Mouse (Mus musculus): ENCODE measurements around the gene Abca1.

Abca1 gene

GRCm38 (mm10) chr4:53121516-53122227 is 38.0 kb downstream of the Abca1 start:
- DNase-seq (ENCODE audit: low read depth, low spot score): no peak

- DNase-seq (ENCODE audit: low read depth, low spot score): no peak
Measured at GRCm38 (mm10) chr4:53121084-53121483, 38.6 kb downstream of the Abca1 start.

- no peak for DNase-seq (ENCODE audit: low read depth, low spot score)
Measured at GRCm38 (mm10) chr4:53120038-53120685, 39.5 kb downstream of the Abca1 start.

DNA sequence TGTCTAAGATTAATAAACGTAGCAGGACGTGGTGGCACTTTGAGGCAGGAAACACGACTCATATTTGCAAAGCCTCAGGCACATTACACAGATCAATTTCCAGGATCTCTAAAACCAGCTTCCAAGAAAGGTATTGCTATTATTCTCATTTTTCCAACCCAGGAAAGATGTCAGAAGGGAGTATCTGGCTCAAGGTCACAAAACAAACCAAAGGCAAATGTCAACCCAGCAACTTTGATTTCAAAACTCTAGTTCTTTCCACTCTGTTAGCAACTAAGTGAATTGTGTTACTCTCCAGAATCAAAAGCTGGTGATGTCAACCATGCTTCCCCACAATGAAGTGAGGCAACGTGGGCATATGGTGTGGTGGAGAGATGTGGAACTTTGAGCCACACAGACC is 41.1 kb downstream of the Abca1 start:
- no peak for DNase-seq (ENCODE audit: low read depth, low spot score)

DNA sequence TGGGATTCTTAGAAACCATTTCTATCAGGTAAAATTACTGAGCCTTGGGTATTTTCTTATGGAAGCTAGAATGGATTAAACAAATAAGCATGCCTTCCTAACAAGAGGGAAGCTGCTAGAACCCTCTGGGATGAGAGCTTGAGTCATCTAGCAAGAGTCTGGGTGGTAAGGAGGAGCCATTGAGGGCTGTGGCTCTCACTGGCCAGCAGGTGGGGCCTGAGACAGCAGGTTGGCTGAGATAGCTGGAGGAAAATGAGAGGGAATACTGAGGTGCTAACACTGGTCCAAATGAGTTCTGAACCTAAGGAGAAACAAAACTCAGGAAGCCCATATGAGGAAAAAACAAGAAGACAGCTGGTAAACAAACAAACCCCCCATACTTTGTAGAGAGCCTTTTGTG is 42.1 kb downstream of the Abca1 start:
- no peak for DNase-seq (ENCODE audit: low read depth, low spot score)

DNA sequence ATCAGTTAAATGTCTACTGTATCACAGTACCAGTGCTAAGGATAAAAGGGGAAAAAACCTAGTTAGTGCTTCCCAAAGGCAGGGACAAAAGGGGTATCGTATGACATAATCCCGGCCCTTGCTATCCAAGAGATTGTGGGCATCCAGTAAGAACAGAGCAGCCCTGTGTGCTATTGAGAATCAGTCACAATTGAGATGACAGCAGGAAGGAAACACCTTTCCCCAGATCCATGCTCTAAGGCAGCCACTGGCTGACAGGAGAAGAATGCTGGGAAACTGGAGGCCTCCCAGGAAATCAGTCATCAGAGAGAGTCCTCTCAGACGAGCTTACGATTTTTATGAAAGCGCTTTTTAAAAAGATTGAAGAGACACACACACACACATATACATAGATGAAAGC is 42.6 kb downstream of the Abca1 start:
- DNase-seq (ENCODE audit: low read depth, low spot score): no peak

DNA sequence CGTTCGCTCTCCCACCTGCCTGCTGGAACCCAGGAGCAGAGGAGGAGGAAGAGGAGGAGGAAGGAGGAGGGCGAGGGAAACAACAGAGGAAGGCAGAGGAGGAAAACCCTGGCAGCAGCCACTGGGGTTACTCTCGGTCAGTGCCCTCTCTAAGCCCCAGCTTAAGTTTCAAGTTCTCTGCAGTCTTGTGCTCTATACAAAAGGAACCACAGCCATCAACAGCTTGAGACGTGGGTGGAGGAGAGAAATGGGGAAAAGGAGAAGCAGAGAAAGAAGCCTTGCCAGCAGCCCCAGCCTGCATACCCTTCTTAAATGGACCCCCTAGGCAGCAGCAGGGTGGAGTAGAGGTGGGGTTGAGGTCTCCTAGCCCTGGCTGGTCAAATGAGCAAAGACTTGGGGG is 43.8 kb downstream of the Abca1 start:
- DNase-seq (ENCODE audit: low read depth, low spot score): no peak

- no peak for DNase-seq (ENCODE audit: low read depth, low spot score)
Measured at GRCm38 (mm10) chr4:53115410-53115809, 44.3 kb downstream of the Abca1 start.

DNA sequence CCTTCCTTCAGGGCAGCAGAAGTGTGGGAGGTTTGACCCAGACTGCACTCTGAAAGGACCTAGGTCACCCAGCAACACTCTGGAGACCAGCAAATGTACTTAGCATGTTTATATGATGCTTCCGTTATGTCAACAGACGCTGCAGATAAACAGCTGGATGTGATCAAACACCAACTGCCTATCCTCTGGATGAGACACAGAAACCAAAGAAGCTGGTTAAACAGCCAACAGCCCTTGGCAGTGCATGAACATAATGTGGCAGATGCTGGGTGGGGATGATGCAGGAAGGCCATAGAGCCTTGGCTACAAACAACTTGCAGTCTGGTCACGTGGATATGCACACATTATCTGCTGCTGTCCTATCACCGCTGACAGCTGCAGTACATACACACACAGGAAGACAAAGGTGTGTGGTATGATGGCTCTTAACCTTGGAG is 47.8 kb downstream of the Abca1 start:
- no peak for DNase-seq (ENCODE audit: low read depth, low spot score)

DNA sequence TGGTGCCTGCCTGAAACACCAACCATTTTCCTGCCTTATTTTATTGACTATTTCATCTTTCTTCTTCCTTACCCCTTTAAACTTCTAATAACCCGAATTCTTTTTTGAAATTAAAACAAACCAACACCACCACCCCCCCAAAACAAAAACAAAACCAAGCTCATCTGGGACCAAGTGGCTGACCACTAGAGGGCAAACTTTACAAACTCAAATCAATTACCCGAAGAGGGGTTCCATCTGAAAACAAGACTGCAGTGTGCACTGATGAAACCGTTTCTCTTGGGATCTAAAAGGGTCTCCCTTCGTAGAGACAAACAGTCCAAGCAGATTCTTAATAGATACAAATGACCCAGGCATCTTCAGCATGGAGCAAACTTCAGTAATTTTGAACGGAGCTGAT is 49.3 kb downstream of the Abca1 start:
- DNase-seq (ENCODE audit: low read depth, low spot score): no peak

DNA sequence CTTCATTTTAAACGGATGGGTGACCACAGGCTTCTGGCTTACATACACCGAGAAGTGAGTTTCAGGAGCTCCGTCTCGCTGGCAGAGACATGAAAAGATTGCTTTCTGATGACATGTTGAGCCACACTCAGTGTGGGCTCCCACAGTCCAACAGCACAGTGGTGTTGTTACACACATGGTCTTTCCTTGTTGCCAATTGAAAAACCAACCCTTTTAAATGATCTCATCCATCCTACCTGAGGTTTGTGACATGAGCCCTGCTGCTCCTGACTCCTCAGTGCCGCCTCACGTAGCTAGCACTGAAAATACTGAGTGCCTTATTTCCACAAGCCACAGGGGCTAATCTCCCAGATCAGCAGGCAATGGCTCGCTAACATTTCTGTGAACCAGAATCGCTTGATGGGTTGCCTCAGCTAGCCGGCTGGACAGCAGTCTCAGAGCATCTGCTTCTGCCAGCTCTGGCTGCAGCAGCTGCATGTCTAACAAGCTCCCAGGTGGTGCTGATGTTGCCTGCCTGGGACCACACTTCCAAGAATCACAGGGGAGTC is 50.2 kb downstream of the Abca1 start:
- no peak for DNase-seq (ENCODE audit: low read depth, low spot score)

- DNase-seq (ENCODE audit: low read depth, low spot score): no peak
Measured at GRCm38 (mm10) chr4:53108194-53108593, 51.5 kb downstream of the Abca1 start.

DNA sequence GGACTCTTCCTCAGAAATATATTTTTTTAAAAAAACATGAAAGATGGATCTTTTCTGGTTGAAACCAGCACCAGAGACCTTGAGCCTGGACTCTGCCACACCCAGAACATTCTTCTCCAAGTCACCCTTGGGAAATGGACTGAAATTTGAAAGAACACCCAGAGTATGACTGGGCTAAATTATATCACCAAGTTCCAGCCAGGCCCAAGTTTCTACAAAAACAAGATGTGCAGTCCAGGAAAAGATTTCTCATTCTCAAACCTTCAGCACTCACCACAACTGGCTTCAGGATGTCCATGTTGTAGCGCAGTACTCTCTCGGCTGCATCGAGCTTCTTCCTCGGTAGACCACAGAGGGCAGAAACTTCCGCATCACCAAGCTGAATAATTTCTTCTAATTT is 53.0 kb downstream of the Abca1 start:
- no peak for DNase-seq (ENCODE audit: low read depth, low spot score)

DNA sequence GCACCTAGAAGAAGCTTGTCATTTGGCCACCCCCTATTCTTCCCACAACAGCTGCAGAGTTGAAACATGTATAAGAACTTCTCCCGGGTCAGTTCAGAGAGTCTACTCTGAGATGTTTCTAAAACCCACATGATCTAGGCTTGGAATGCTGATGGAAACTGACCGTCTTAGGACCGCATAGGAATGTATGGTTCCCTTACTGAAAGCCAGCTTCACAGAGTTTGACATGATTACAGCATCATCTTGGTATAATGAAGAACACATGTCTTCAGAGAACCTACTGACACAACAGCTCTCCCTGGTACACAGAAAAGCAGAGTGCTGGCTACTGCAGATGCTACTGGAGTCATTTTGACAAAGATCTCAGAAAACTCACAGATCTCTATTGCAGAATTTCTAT is 53.6 kb downstream of the Abca1 start:
- no peak for DNase-seq (ENCODE audit: low read depth, low spot score)

DNA sequence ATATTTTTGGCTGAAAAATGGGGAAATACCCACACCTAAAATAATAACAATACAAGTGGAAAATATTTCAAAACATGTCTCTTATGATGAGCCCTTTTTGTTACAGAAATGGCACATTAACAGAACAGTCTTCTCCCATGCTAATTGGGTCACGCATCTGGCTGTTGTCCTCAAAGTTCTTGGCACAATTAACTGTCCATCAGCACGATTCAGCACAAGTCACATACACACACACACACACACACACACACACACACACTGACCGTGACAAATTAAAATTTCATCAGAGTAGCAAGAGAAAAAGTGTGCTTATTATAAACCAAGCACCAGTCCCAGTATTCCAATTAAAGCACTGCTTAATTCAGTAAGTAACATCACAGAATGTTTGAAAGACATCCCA is 55.1 kb downstream of the Abca1 start:
- no peak for DNase-seq (ENCODE audit: low read depth, low spot score)

- DNase-seq (ENCODE audit: low read depth, low spot score): no peak
Measured at GRCm38 (mm10) chr4:53102529-53102928, 57.2 kb downstream of the Abca1 start.

- no peak for DNase-seq (ENCODE audit: low read depth, low spot score)
Measured at GRCm38 (mm10) chr4:53101306-53101705, 58.4 kb downstream of the Abca1 start.

DNA sequence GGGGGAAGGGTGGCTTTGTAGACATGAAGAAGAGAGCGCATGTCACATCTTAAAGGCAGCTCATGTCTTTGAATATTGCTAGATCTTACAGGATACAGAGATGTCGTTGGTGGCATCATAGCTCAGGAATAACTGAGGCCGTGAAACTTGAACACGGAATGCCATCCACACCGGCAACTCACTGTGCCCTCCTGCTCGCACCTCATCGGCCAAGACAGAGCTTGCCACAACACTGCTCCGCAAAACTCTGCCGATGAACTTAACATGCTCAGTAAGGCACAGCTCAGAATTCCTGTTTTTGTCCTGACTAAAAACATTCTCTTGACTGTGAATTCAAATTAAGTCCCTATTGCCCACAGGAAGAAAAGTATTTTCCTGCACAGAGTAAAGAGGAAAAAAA is 59.2 kb downstream of the Abca1 start:
- DNase-seq (ENCODE audit: low read depth, low spot score): no peak

DNA sequence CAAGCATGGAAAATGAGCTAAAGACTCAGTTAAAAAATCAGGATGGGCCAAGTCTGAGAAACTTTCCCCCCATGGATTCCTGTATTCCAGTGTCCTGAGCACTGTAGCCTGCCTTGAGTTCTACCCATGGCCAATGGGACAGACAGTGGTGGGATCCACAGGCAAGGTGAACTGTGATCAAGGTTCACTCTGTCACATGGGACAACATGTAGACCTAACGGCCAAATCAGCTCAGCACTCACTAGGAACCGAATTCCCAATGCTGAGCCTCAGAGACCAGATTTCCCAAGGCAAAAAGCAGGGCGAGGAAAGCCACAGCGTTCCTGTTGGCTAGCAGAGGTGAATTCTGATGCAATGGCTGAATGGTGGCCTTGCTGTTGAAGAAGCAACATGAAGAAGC is 64.8 kb downstream of the Abca1 start:
- DNase-seq (ENCODE audit: low read depth, low spot score): no peak

GRCm38 (mm10) chr4:53094331-53094730 is 65.4 kb downstream of the Abca1 start:
- no peak for DNase-seq (ENCODE audit: low read depth, low spot score)

GRCm38 (mm10) chr4:53093615-53094014 is 66.1 kb downstream of the Abca1 start:
- no peak for DNase-seq (ENCODE audit: low read depth, low spot score)

- DNase-seq (ENCODE audit: low read depth, low spot score): no peak
Measured at GRCm38 (mm10) chr4:53089641-53090040, 70.1 kb downstream of the Abca1 start.

DNA sequence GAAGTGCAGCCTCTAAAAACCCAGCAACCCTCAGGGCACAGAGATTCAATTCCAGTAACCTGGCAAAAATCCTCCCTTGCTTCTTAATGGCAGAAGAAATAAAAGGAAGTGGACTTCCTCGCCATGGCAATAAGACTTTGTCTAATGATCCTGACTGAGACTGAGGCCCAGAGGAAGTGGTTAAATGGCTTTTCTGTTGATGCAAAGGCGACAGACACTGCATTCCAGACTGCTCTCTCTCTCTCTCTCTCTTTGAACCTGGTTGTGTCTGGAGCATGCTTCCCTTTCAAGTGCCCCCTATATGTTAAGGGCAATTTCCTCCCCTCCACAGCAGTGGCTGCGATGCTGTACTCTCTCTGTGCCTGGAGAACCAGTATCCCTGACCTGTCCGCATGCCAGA is 70.7 kb downstream of the Abca1 start:
- DNase-seq (ENCODE audit: low read depth, low spot score): no peak

Measured in WW6 (cell line).